Mouse (Mus musculus) C2C12 (cell line): ENCODE data around the gene Mtg1.

ENCODE experiments used
- CTCF ChIP-seq: IDR thresholded peaks from one replicate; pipeline ENCODE4 v1.5.1; 2011; ENCODE audit not compliant: control insufficient read depth, insufficient read depth, insufficient read length
- MAX ChIP-seq: IDR thresholded peaks from one replicate; pipeline ENCODE4 v1.6.1; 2011; ENCODE audit warnings: mild to moderate bottlenecking, control low read depth

GRCm38 (mm10) chr7:140164664-140165063, 27.3 kb downstream of the Mtg1 start, which contains the start of gene Olfr522:
- TF ChIP-seq CTCF (no peak), MAX (no peak)
